Mouse (Mus musculus): ENCODE results near the gene Paf1.

DNA sequence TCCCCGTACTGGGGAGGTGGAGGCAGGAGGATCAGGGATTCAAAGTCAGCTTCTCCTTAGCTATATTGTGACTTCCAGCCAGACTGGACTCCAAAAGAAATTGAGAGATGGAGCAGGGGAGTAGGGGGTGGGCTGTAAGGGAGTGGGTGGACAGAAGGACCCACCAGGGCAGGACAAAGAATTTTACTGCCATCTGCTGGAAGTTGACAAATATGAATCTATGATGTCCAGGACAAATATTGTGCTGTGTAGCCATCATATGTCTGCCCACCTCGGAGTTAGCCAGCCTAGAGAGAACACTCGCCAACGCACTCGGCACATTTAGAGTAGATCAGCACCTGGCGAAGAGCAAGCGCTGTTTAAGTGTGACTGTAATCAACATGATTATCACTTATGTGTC lies 44.1 kb upstream of the Paf1 start:
- no peak for TF ChIP-seq CTCF (IDR thresholded peaks at IDR 0.05; ENCODE audit: borderline replicate concordance, insufficient read depth, low read depth, low read length)
- TF ChIP-seq POLR2A (IDR thresholded peaks at IDR 0.05; ENCODE audit: borderline replicate concordance, insufficient read depth, low read length), result no peak

All from cerebellum, adult 2 months (tissue).